Mouse (Mus musculus) stomach, embryonic 15.5 days (tissue): Measurements from ENCODE around the gene AU021092. TPM values are rescaled to one million over a fixed set of nuclear protein-coding genes. Genes with fewer than 3 reads are reported as not detected.

Source experiments
- ATAC-seq: fragments of 200-750 bp; cut with Nextera tagmentation; 2 replicates; pipeline ENCODE4 v1.8.0; 2017; ENCODE audit warnings: low read depth, moderate number of reproducible peaks, moderate TSS enrichment; ENCODE audit not compliant: insufficient read depth, low FRiP score
- H3K27ac ChIP-seq: fragments of 300-500 bp; sonication (generic); 2 replicates; pipeline ENCODE4 v1.5.1; 2015; ENCODE audit warnings: mild to moderate bottlenecking, inconsistent platforms
- H3K27me3 ChIP-seq: fragments of 300-500 bp; sonication (generic); replicated peaks from 2 replicates; pipeline ENCODE4 v1.6.1; 2015; ENCODE audit warnings: inconsistent platforms
- H3K36me3 ChIP-seq: fragments of 300-500 bp; sonication (generic); 2 replicates; pipeline ENCODE4 v1.6.1; 2015; ENCODE audit warnings: inconsistent platforms
- H3K4me1 ChIP-seq: fragments of 300-500 bp; sonication (generic); 2 replicates; pipeline ENCODE4 v1.6.1; 2015; ENCODE audit warnings: inconsistent platforms
- H3K4me2 ChIP-seq: fragments of 300-500 bp; sonication (generic); 2 replicates; pipeline ENCODE4 v1.6.1; 2015; ENCODE audit warnings: mild to moderate bottlenecking, inconsistent platforms
- H3K4me3 ChIP-seq: fragments of 300-500 bp; sonication (generic); replicated peaks from 2 replicates; pipeline ENCODE4 v1.5.1; 2015; ENCODE audit warnings: inconsistent platforms
- H3K9ac ChIP-seq: fragments of 300-500 bp; sonication (generic); 2 replicates; pipeline ENCODE4 v1.6.1; 2015; ENCODE audit warnings: inconsistent platforms
- H3K9me3 ChIP-seq: fragments of 300-500 bp; sonication (generic); 2 replicates; pipeline ENCODE4 v1.6.1; 2016; ENCODE audit warnings: inconsistent platforms
- WGBS: fragments of 180-500 bp; shearing (Covaris S2); methylation state at CpG from one replicate; pipeline ENCODE4 v1.1.7; 2015; 5-methylcytosine and 5-hydroxymethylcytosine counted together
- polyA plus RNA-seq: library from polyadenylated mRNA; unstranded; fragments of >200 nt; fragmentation: Nextera tagmentation; extraction: Ambion mirVana; gene quantifications from 2 replicates; pipeline ENCODE4 v1.2.1, GENCODE M21; 2015

The AU021092 gene
- polyA plus RNA-seq, result 3.9 and 5.3 TPM in 2 replicates

- H3K9ac ChIP-seq, result no peak within 1 kb of the TSS
- no peak within 1 kb of the TSS for H3K4me3 ChIP-seq
- no peaks in the 10 kb centered on the region for H3K36me3 ChIP-seq
- H3K4me1 ChIP-seq, result no peaks in the 10 kb centered on the region
- ATAC-seq, result peak; percentile 50
- 49% methylated on average over 6 of the region's 6 CpGs for WGBS
- no peaks in the 10 kb centered on the region for H3K9me3 ChIP-seq
- H3K4me2 ChIP-seq, result no peak within 1 kb of the TSS
- H3K27ac ChIP-seq, result no peak within 1 kb of the TSS; the same call in 1 of the 2 replicates
- no peaks in the 10 kb centered on the region for H3K27me3 ChIP-seq
These were observed at the start of gene AU021092 for GRCm38 (mm10) chr16:5222140-5222539. Gene AU021092 (minus strand): TSS chr16:5222299.

GRCm38 (mm10) chr16:5271411-5272035 is 49.4 kb upstream of the AU021092 start:
- no peak for ATAC-seq
- Histone ChIP-seq H3K36me3 (no peaks in the 10 kb centered on the region), H3K9ac (no peak overlapping the region), H3K4me3 (no peak overlapping the region), H3K4me1 (no peaks in the 10 kb centered on the region), H3K27ac (no peak overlapping the region), H3K9me3 (no peaks in the 10 kb centered on the region), H3K27me3 (no peaks in the 10 kb centered on the region), H3K4me2 (no peak overlapping the region)
- 81% methylated on average over 4 of the region's 4 CpGs for WGBS

- Histone ChIP-seq H3K27ac (no peak overlapping the region), H3K4me1 (no peaks in the 10 kb centered on the region)
- 82% methylated on average over 7 of the region's 7 CpGs for WGBS
These were observed 41.8 kb upstream of the AU021092 start for GRCm38 (mm10) chr16:5263926-5264325.

GRCm38 (mm10) chr16:5263156-5263555 is 41.1 kb upstream of the AU021092 start:
- Histone ChIP-seq H3K4me1 (no peaks in the 10 kb centered on the region), H3K27ac (no peak overlapping the region), H3K27me3 (no peaks in the 10 kb centered on the region), H3K4me3 (no peak overlapping the region), H3K36me3 (no peaks in the 10 kb centered on the region), H3K9me3 (no peaks in the 10 kb centered on the region), H3K4me2 (no peak overlapping the region), H3K9ac (no peak overlapping the region)
- ATAC-seq, result no peak
- WGBS, result 66% methylated on average over 8 of the region's 8 CpGs

More at GRCm38 (mm10) chr16:5263926-5264325, 41.8 kb upstream of the AU021092 start:
- H3K27me3 ChIP-seq, result no peaks in the 10 kb centered on the region
- H3K36me3 ChIP-seq, result no peaks in the 10 kb centered on the region
- no peak overlapping the region for H3K9ac ChIP-seq
- no peak overlapping the region for H3K4me2 ChIP-seq
- ATAC-seq, result no peak
- H3K9me3 ChIP-seq, result no peaks in the 10 kb centered on the region
- no peak overlapping the region for H3K4me3 ChIP-seq

GRCm38 (mm10) chr16:5255779-5256496 is 33.8 kb upstream of the AU021092 start, which contains the start of gene Eef2kmt:
Gene Eef2kmt (minus strand): TSS chr16:5255983.
- H3K27ac ChIP-seq, result peak within 1 kb of the TSS; percentile 83
- peaks cover 16% of the 10 kb centered on the region for H3K4me1 ChIP-seq
- H3K9me3 ChIP-seq, result no peaks in the 10 kb centered on the region
- H3K9ac ChIP-seq, result peak within 1 kb of the TSS; percentile 57
- H3K4me2 ChIP-seq, result peak within 1 kb of the TSS; percentile 79
- no peaks in the 10 kb centered on the region for H3K27me3 ChIP-seq
- no peaks in the 10 kb centered on the region for H3K36me3 ChIP-seq
- peak; percentile 97 for ATAC-seq
- WGBS, result 1% methylated on average over 57 of the region's 57 CpGs
- H3K4me3 ChIP-seq, result peak within 1 kb of the TSS; percentile 79

GRCm38 (mm10) chr16:5255081-5255740 is 33.1 kb upstream of the AU021092 start:
- Histone ChIP-seq H3K4me3 (peak overlapping the region; percentile 79), H3K27ac (peak overlapping the region; percentile 83), H3K9ac (peak overlapping the region; percentile 57), H3K4me2 (peak overlapping the region; percentile 79), H3K4me1 (peaks cover 16% of the 10 kb centered on the region), H3K9me3 (no peaks in the 10 kb centered on the region), H3K27me3 (no peaks in the 10 kb centered on the region), H3K36me3 (no peaks in the 10 kb centered on the region)
- no peak for ATAC-seq
- under 1% methylated on average over 27 of the region's 27 CpGs for WGBS

DNA sequence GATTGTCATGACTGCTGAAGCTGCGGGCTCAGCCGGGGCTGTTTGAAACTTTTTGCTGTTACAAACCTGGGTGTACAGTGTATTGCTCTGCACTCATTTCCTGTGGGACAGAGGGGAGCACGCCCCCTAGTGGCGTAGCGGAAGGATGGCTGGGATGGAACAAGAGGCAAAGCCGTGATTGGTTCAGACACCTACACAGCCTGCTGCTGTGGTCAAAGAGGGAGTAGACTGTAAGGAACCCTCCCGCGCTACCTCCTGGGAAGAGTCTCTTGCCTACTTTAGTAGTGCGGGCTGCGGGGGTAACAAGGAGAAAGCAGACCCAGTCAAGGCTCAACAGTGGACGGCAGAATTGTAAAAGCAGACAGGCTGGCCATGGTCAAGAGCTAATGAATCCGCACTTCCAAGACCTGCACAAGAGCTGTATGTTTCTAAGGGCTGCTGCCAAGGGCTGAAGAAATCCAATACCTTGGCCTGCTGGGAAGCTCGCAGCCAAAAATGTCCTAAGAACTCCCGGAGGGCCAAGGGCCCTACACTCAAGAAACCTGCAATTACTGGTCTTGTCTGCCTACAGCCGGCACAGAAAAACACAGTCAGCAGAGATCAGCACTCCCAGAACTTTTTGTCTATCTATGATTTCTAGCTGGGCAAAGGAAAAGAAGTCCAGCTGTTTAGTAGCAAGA is 32.4 kb upstream of the AU021092 start:
- Histone ChIP-seq H3K4me1 (peaks cover 16% of the 10 kb centered on the region), H3K4me3 (peak overlapping the region; percentile 79), H3K9me3 (no peaks in the 10 kb centered on the region), H3K36me3 (peaks cover 4% of the 10 kb centered on the region; the same call in 1 of the 2 replicates), H3K27ac (peak overlapping the region; percentile 83), H3K4me2 (peak overlapping the region; percentile 79), H3K9ac (no peak overlapping the region; the same call in 1 of the 2 replicates), H3K27me3 (no peaks in the 10 kb centered on the region)
- peak; percentile 68 for ATAC-seq
- WGBS, result 3% methylated on average over 15 of the region's 15 CpGs

GRCm38 (mm10) chr16:5252260-5252659 is 30.2 kb upstream of the AU021092 start:
- H3K27ac ChIP-seq, result no peak overlapping the region
- no peak for ATAC-seq
- H3K9ac ChIP-seq, result no peak overlapping the region
- H3K36me3 ChIP-seq, result peaks cover 22% of the 10 kb centered on the region
- no peak overlapping the region for H3K4me2 ChIP-seq
- no peaks in the 10 kb centered on the region for H3K27me3 ChIP-seq
- H3K4me3 ChIP-seq, result no peak overlapping the region
- WGBS, result 85% methylated on average over 2 of the region's 2 CpGs
- no peaks in the 10 kb centered on the region for H3K9me3 ChIP-seq
- H3K4me1 ChIP-seq, result peaks cover 16% of the 10 kb centered on the region

- Histone ChIP-seq H3K27me3 (no peaks in the 10 kb centered on the region), H3K4me1 (peaks cover 16% of the 10 kb centered on the region), H3K27ac (no peak overlapping the region), H3K4me2 (no peak overlapping the region), H3K9ac (no peak overlapping the region), H3K9me3 (no peaks in the 10 kb centered on the region), H3K4me3 (no peak overlapping the region), H3K36me3 (peaks cover 22% of the 10 kb centered on the region)
- 75% methylated on average over 3 of the region's 3 CpGs for WGBS
- ATAC-seq, result no peak
These were observed 28.8 kb upstream of the AU021092 start for GRCm38 (mm10) chr16:5250891-5251290.

- Histone ChIP-seq H3K4me3 (no peak overlapping the region), H3K27me3 (no peaks in the 10 kb centered on the region), H3K9ac (no peak overlapping the region), H3K27ac (no peak overlapping the region), H3K9me3 (no peaks in the 10 kb centered on the region), H3K36me3 (peaks cover 69% of the 10 kb centered on the region), H3K4me1 (no peaks in the 10 kb centered on the region), H3K4me2 (no peak overlapping the region)
- 34% methylated on average over 7 of the region's 7 CpGs for WGBS
- peak; percentile 70; the same call in 1 of the 2 replicates for ATAC-seq
These were observed 22.3 kb upstream of the AU021092 start for GRCm38 (mm10) chr16:5244411-5244810.

DNA sequence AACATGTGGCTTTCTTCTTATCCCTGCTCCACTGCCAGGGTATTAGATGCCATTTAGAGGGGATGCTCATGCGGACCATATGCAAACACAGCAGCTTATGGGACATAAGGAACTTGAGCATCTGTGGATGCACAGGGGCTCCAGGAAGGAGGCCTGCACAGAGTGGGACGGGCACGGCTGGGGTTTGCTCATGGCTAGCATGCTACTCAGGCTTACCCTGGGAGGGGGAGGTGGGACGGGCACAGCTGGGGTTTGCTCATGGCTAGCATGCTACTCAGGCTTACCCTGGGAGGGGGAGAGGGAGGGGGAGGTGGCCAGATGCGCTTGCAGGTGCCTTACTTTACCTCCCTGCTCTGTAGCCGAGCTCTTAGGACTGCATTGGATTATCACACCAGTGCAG is 20.8 kb upstream of the AU021092 start:
- H3K27ac ChIP-seq, result no peak overlapping the region
- H3K27me3 ChIP-seq, result no peaks in the 10 kb centered on the region
- no peak overlapping the region for H3K9ac ChIP-seq
- H3K36me3 ChIP-seq, result peaks cover 63% of the 10 kb centered on the region
- no peak for ATAC-seq
- H3K4me3 ChIP-seq, result no peak overlapping the region
- no peaks in the 10 kb centered on the region for H3K4me1 ChIP-seq
- no peak overlapping the region for H3K4me2 ChIP-seq
- no peaks in the 10 kb centered on the region for H3K9me3 ChIP-seq
- 90% methylated on average over 6 of the region's 6 CpGs for WGBS
